Mouse (Mus musculus) testis, postnatal 14 days (tissue): Measurements from ENCODE around the gene Gab2.
A peak's percentile ranks its signal among the peaks of the same experiment; 100 is the strongest.

ENCODE experiments used
- DNase-seq: peaks from one replicate; pipeline ENCODE4 v3.0.0; 2021; ENCODE audit warnings: low spot score

Gab2 gene

DNA sequence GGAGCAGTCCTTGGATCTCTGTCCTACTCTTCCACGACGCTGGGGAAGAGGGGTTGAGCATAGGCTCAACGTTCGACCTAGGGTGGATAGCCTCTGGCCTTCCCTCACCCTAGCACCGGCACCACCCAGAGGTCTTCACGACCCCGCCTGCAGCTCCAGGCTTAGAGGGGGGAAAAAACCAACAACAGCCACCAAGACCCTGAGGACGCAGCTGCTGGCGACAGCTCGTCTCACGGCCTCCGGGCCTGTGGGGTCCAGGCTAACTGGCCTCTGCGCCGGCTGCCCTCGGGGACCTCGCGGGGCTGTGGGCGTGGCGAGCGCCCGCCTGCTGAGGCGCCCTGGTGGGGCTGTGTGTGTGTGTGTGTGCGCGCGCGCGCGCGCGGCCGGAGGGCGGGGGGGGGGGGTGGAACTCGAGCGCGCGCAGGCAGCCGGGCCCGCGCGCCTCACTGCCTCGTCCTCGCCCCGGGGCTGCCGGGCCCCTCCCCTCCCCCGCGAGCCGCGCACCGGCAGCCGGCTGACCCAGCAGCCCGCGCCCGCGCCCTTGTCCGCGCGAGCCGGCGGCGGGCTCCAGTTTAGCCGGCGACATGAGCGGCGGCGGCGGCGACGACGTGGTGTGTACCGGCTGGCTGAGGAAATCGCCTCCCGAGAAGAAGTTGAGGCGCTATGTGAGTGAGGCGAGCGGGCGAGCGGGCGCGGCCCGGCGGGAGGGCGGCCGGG lies at the start of gene Gab2:
TSS of gene Gab2 (plus strand) at position 345 of the 717 bp plus-strand sequence.
- DNase-seq: peak; percentile 86

- no peak for DNase-seq
Observed at GRCm38 (mm10) chr7:97032412-97032811, 49.0 kb upstream of the Gab2 start.

DNA sequence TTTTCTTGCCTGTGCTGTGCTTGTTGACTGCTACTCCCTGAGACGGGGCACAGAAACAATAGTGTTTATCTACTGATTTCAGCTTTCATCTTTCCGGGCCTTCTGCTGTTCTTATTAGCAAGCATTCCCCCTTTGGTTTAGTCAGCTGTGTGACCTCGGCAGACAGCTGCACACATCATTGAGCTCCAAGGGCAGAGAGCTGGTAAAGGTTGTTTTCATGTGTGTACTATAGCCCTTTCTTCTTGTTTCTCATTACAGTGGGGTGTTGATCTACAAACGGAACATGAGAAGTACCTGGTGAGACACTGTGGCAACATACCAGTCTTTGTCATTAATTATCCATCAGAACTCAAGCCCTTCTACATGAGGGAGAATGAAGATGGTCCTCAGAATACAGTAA lies 41.7 kb upstream of the Gab2 start:
- no peak for DNase-seq

GRCm38 (mm10) chr7:97041868-97042449 lies 39.4 kb upstream of the Gab2 start:
- no peak for DNase-seq

GRCm38 (mm10) chr7:97042981-97043380 lies 38.4 kb upstream of the Gab2 start:
- no peak for DNase-seq

DNA sequence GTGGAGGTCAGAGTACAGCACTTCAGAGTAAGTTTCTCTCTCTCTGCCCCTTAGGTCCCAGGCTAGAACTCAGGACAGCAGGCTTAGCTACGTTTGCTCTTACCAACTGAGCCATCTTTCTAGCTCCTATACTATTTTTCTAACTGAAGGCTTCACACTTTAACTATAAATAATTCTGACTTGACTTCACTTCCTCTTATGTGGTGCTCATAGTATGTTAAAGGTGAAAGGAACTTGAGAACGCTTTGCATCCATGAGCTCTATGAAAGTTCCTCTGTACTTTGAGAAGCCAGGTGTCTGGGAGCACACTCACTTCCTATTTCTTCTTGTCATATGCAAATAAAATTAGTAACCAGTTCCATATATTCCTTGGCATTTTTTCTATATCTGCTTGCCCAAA lies 20.4 kb upstream of the Gab2 start:
- no peak for DNase-seq

DNA sequence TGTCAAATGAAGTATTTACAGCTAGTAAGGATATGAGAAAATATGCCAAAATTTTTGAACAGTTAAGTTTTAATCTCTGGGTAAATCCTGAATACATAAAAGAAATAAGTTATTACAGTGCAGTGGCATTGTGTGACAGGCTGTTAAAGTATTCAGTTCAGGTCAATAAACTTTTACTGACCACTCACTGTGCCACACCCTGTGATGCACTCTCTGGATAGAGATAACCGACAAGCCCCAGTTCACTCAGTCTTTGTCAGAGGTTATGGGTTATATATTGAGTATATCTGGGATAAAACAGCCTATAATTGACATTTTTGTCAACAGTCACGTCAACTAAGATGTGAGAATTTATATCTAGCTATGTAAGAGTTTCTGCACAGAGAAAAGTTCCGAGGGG lies 9.9 kb upstream of the Gab2 start:
- DNase-seq: no peak

DNA sequence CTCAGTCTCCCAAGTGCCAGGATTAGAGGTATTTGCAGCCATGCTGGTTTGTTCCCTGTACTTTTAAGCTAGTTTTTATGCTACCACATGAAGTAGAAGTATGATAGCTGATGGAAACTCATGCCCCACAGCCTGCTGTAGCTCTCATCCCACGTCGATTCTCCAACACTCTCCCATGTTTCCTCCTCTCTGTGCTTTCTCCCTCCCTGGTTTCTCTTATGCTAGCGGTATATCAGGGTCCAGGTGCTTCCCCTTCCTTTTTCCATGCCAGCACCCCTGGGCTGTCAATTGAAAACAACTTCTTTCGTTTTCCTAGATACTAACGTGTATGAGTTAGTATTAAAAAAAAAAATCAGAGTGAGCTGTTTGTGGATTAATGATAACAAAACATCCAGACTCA lies 9.3 kb upstream of the Gab2 start:
- DNase-seq: no peak

- DNase-seq: no peak
Observed at GRCm38 (mm10) chr7:97074974-97075373, 6.4 kb upstream of the Gab2 start.

DNA sequence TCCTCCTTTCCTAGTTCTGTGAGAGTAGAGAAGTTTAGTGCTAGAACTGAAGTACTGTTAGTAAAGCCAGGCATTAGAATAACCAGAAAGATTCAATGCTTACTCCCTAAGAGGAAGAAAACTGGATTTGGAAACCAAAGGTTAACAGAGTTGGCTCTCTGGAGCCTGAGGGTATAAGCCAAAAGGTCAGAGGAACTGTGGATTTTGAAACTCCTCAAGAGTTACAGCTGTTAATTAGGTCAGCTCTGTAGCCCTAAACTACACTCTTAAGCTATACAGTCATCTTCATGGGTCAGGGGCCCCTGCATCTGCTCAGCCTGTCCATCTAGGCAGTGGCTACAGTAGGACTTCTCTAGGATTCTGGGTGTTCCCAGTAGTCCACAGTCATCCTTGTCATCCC lies 4.4 kb upstream of the Gab2 start:
- DNase-seq: no peak

- DNase-seq: no peak
Observed at GRCm38 (mm10) chr7:97078685-97079084, 2.7 kb upstream of the Gab2 start.

DNA sequence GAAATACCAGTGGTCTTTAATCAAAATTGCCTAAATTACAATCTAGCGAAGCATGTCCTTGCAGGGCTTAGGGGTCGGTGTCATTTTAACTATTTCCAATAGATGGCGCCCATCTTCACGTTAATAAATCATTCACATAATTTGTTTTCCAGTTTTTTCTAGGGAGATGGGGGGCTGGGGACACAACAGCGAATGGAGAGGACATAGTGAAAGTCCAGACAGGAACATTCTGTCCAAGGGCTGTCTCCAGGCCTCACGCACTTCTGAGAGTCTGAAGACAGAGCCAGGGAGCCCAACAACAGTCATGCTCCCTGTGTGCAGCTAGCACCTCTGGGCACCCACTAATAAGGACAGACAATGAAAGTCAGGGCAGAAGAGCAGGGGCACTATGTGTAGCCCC lies 2.2 kb upstream of the Gab2 start:
- no peak for DNase-seq

- no peak for DNase-seq
Observed at GRCm38 (mm10) chr7:97079651-97080365, 1.6 kb upstream of the Gab2 start.

- DNase-seq: no peak
Observed at GRCm38 (mm10) chr7:97080621-97081241, 655 bp upstream of the Gab2 start.

- no peak for DNase-seq
Observed at GRCm38 (mm10) chr7:97081959-97082218, 503 bp downstream of the Gab2 start.

DNA sequence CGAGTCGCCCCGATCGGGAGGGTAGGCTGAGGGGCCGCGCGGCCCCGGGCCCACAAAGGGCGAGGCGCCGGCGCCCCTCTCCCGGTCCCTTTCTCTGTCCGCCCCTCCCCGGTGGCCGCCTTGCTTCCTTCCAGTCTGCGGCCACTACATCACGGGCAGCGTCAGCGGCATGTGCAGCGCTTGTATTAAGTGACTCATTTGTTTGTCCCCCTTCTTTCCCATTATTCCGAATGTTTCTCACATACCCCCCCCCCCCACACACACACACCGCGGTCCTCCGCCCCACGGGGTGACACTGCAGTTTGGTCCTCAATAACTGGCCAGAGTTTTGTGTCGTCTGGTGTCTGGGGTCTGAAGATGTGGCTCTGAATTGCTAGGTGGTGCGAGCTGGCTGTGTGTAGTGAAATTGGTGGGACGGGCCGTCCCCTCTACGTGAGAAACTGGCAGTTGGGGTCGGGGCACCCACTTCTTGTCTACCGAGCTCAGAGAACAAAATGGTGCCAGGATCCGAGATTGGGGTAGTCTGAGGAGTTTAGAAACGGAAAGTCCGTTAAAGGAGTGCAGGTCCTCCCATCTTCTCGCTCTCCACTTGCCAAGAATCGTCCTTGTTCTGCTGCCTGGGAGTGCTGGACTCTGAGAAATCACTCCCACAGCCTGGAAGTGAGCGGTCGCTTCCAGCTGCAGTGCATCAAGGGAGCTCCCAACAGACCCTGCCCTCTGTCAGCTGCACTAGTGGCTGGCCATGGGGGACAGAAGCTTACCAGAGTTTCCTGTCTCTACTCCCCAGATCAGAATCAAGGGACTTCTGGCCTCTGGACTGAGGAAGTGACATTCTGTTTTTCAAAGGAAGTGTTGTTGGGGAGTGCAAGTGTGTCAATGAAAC lies 1.1 kb downstream of the Gab2 start:
- DNase-seq: peak; percentile 77

GRCm38 (mm10) chr7:97083579-97083978 lies 2.2 kb downstream of the Gab2 start:
- DNase-seq: peak; percentile 52

GRCm38 (mm10) chr7:97084181-97084580 lies 2.8 kb downstream of the Gab2 start:
- DNase-seq: peak; percentile 28

DNA sequence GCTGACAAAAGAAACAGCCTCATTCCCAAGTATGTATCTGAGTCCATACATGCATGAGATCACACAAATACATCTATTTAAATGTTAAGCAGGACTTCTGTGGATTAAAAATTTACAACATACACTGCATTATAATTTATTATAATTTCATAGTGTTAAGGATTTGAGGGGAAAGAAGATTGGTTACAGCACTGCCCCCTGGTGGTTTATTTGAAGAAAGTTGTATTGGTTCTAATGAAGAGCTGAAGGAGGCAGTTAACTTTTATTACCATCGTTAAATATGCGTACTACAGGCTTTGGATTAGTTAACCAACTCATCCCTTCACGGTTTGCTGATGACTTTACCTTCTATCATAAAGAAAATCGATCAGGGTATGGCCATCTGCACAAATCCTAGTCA lies 3.9 kb downstream of the Gab2 start:
- no peak for DNase-seq

DNA sequence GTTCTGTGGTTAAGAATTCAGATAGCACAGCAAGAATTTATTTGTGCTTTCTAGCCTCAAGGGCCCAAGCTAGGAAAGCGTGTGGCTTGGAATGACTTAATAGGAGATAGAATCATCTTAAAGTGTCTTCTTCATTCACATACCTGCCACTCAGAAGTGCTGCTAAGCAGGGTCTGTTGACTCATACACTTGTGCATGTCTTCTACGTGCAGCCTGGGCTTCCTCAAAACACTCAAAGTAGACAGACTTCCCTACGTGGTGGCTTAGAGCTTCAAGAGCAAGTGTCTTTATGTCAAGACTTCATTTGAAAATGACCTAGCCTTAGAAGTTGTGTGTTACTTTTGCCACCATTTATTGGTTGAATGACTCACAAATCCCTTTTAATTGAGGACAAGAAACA lies 12.9 kb downstream of the Gab2 start:
- no peak for DNase-seq

GRCm38 (mm10) chr7:97108119-97108518 lies 26.7 kb downstream of the Gab2 start:
- no peak for DNase-seq

GRCm38 (mm10) chr7:97128949-97129348 lies 47.6 kb downstream of the Gab2 start:
- DNase-seq: no peak
